Mouse (Mus musculus) liver, adult 2 months (tissue): ENCODE results near the gene Tbc1d22a.

Experiments
- CTCF ChIP-seq: fragments of 200-500 bp; IDR thresholded peaks from 2 replicates; pipeline ENCODE4 v1.5.1; 2011; ENCODE audit warnings: low read depth, low read length, control low read depth
- POLR2A ChIP-seq: fragments of 200-500 bp; IDR thresholded peaks from 2 replicates; pipeline ENCODE4 v1.6.1; 2011; ENCODE audit warnings: low read length, control low read depth; ENCODE audit not compliant: insufficient read depth; ENCODE audit errors: extremely low read depth

DNA sequence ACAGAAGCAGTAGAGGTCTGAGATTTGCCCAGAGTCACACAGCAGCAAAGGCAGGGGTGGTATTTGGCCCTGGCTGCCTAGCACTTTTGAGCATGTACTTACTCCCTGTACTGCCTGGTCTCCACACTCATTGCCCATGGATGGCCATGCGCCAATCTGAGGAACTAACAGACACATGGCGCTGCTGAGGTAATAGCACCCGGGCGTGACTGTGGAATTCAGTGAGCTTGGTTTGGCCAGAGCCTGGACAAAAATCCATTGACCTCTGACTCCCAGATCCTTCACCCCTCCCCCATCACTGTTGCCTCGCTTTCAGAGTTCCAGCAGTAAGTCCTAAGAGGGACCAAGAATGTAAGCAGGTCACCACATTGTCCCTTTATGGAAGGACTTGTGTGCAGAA is 278.4 kb downstream of the Tbc1d22a start:
- TF ChIP-seq CTCF (no peak), POLR2A (no peak)
